Mouse (Mus musculus) T-cell, adult 66 days (primary cell): Measurements from ENCODE around the gene Gm29564. TPM values are rescaled to one million over a fixed set of nuclear protein-coding genes. Genes with fewer than 3 reads are reported as not detected.

ENCODE experiments used
- total RNA-seq, 2 experiments: library from RNA; stranded (reverse); gene quantifications; 3 replicates in 1 of 2; 4 replicates in 1 of 2; pipeline ENCODE4 v1.2.4; 2023

Gene Gm29564
- total RNA-seq = not detected

DNA sequence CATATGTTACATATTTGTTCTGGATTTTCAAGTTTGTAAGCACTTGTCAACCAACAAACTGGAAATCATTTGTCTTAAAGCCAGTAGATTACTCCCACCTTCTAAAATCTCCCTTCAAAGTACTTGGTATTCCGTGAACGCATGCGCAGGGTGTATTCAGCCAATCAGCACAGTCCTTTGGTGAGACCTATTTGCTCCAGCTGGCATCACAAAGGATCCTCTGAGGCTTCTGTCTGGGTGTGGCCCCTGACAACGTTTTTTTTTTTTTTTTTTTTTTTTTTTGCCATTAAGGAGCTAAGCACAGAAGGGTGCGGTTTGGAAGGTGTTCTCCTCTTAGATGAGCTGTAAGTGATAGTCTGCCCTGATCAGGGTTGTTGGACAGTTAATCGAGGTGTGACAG lies at the start of gene Gm29564:
Gene Gm29564 (plus strand): TSS at position 301 of the 400 bp plus-strand sequence.

Other genes starting within 250 kb of the Gm29564 start
- gene Gm20867, start 249.8 kb upstream of the Gm29564 start, total RNA-seq = not detected